Mouse (Mus musculus): ENCODE measurements at regions not wholly inside any gene's neighbourhood (a gene's known extent, or its start where the extent isn't known, plus 50 kb on each side); places are given as distances from the start of the nearest gene placed in this dataset.

DNA sequence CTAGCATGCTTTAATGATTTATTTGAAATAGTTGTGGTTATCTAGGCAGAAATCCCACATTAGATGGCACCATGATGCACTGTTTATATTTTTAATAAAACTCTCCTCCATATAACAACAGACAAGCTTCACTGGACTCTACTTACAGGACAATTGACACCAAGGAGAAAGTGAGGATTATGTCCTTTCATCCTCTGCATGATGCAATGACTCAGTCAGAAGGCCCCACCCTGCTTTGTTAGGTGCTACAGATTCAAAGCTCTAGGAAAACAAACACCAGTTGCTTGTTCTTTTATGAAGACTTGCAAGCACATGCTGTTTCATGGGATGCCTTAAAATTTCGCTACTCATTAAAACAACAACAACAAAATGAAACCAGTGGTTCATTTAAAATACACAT is 950.3 kb downstream of the Efnb2 start:
- WGBS, result 45% methylated on average over 1 of the region's 1 CpGs
- no peaks in the 10 kb centered on the region for H3K27me3 ChIP-seq (ENCODE audit: control insufficient read depth, insufficient read depth, low read length)
- no peak for ATAC-seq (ENCODE audit: low FRiP score, low read depth)

DNA sequence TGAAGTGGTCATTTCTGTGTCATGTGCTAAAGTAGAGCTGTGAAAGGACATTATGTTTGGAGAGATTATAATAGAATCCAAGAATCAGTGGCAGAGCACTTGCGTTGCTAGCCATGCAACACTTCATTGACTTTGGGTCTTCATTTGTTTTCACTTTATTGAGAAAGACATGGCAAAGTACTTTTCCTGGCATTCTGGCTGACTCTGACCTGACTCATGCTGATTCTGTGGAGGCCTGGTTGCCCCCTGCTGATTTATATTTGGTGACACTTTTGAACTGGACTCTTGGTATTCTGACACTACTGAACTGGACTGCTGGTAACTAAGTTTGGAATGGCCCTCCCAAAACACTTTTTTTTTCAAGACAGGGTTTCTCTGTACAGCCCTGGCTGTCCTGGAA is 951.6 kb downstream of the Efnb2 start:
- Histone ChIP-seq H3K4me1 (ENCODE audit: control insufficient read depth, insufficient read depth, low read length) (no peaks in the 10 kb centered on the region), H3K4me2 (replicated peaks; ENCODE audit: low read depth, low read length, severe bottlenecking) (no peak overlapping the region), H3K27ac (replicated peaks; ENCODE audit: low read depth, low read length) (no peak overlapping the region), H3K27me3 (ENCODE audit: control insufficient read depth, insufficient read depth, low read length) (no peaks in the 10 kb centered on the region), H3K9ac (ENCODE audit: low read depth, low read length, severe bottlenecking) (no peak overlapping the region), H3K4me3 (replicated peaks; ENCODE audit: low read length) (no peak overlapping the region), H3K36me3 (ENCODE audit: control insufficient read depth, insufficient read depth, low read length) (no peaks in the 10 kb centered on the region), H3K9me3 (ENCODE audit: control insufficient read depth, low read length) (no peaks in the 10 kb centered on the region)
- ATAC-seq (ENCODE audit: low FRiP score, low read depth), result no peak
- no peak for DNase-seq (ENCODE audit: low spot score)
- 76% methylated on average over 1 of the region's 1 CpGs for WGBS
- no peak for TF ChIP-seq POLR2A (IDR thresholded peaks at IDR 0.05; ENCODE audit: borderline replicate concordance, extremely low read depth, insufficient read depth, insufficient read length)

More for the DNA sequence above, 950.3 kb downstream of the Efnb2 start:
- Histone ChIP-seq H3K4me1 (ENCODE audit: control insufficient read depth, insufficient read depth, low read length) (no peaks in the 10 kb centered on the region), H3K4me3 (replicated peaks; ENCODE audit: low read length) (no peak overlapping the region), H3K9me3 (ENCODE audit: control insufficient read depth, low read length) (no peaks in the 10 kb centered on the region), H3K9ac (ENCODE audit: low read depth, low read length, severe bottlenecking) (no peak overlapping the region), H3K36me3 (ENCODE audit: control insufficient read depth, insufficient read depth, low read length) (no peaks in the 10 kb centered on the region), H3K27ac (replicated peaks; ENCODE audit: low read depth, low read length) (no peak overlapping the region), H3K4me2 (replicated peaks; ENCODE audit: low read depth, low read length, severe bottlenecking) (no peak overlapping the region)
- DNase-seq (ENCODE audit: low spot score), result no peak
- no peak for TF ChIP-seq POLR2A (IDR thresholded peaks at IDR 0.05; ENCODE audit: borderline replicate concordance, extremely low read depth, insufficient read depth, insufficient read length)

DNA sequence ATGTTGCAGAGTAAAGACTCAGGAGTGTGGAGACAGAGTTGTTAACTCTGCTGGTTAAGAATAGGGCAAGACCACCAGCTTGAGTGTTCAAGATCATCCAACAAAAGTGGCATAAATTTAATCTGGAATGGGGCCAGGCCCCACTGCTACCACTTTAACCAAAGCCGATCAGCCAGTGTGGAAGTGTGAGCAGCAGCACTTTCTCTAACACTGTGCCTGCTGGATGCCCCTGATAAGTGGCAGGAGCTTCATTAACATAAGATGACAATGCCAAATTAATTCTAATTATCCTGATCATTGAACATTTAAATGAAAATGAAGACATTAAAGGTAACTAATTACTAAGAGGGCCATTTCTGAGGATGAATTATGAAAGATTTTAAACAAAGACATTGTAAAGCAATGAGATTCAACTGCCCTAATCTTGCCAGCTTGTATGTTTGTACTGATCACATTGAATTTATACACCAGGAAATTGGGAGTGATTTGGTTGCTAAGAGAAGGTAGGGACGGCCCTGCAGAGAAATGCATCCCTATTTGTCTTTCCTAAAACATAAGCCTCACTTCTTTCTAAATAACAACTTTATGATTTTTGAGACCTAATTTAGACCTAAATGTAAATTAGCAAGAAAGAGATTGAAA is 969.6 kb downstream of the Efnb2 start:
- no peak for DNase-seq (ENCODE audit: low spot score)
- H3K9ac ChIP-seq (ENCODE audit: low read depth, low read length, severe bottlenecking), result no peak overlapping the region
- no peak overlapping the region for H3K4me3 ChIP-seq (replicated peaks; ENCODE audit: low read length)
- H3K27ac ChIP-seq (replicated peaks; ENCODE audit: low read depth, low read length), result no peak overlapping the region
- H3K4me1 ChIP-seq (ENCODE audit: control insufficient read depth, insufficient read depth, low read length), result no peaks in the 10 kb centered on the region
- no peak overlapping the region for H3K4me2 ChIP-seq (replicated peaks; ENCODE audit: low read depth, low read length, severe bottlenecking)
- H3K9me3 ChIP-seq (ENCODE audit: control insufficient read depth, low read length), result no peaks in the 10 kb centered on the region
- ATAC-seq (ENCODE audit: low FRiP score, low read depth), result no peak
- whole genome bisulfite sequencing, result 89% methylated on average over 2 of the region's 2 CpGs
- H3K36me3 ChIP-seq (ENCODE audit: control insufficient read depth, insufficient read depth, low read length), result no peaks in the 10 kb centered on the region
- no peaks in the 10 kb centered on the region for H3K27me3 ChIP-seq (ENCODE audit: control insufficient read depth, insufficient read depth, low read length)
- no peak for TF ChIP-seq POLR2A (IDR thresholded peaks at IDR 0.05; ENCODE audit: borderline replicate concordance, extremely low read depth, insufficient read depth, insufficient read length)

- ATAC-seq (ENCODE audit: low FRiP score, low read depth), result no peak
Measured at GRCm38 (mm10) chr8:7653804-7654203, 1007.2 kb downstream of the Efnb2 start.

More at GRCm38 (mm10) chr8:7653804-7654203, 1007.2 kb downstream of the Efnb2 start:
- Histone ChIP-seq H3K27ac (replicated peaks; ENCODE audit: low read depth, low read length) (no peak overlapping the region), H3K4me1 (ENCODE audit: control insufficient read depth, insufficient read depth, low read length) (no peaks in the 10 kb centered on the region), H3K9me3 (ENCODE audit: control insufficient read depth, low read length) (no peaks in the 10 kb centered on the region), H3K36me3 (ENCODE audit: control insufficient read depth, insufficient read depth, low read length) (no peaks in the 10 kb centered on the region), H3K9ac (ENCODE audit: low read depth, low read length, severe bottlenecking) (no peak overlapping the region), H3K27me3 (ENCODE audit: control insufficient read depth, insufficient read depth, low read length) (no peaks in the 10 kb centered on the region), H3K4me3 (replicated peaks; ENCODE audit: low read length) (no peak overlapping the region), H3K4me2 (replicated peaks; ENCODE audit: low read depth, low read length, severe bottlenecking) (no peak overlapping the region)
- DNase-seq (ENCODE audit: low spot score), result no peak
- no peak for TF ChIP-seq POLR2A (IDR thresholded peaks at IDR 0.05; ENCODE audit: borderline replicate concordance, extremely low read depth, insufficient read depth, insufficient read length)

Measured in limb, embryonic 14.5 days (tissue).